Mouse (Mus musculus) heart, embryonic 11.5 days (tissue): ENCODE data around the gene Dbnl. TPM values are rescaled to one million over a fixed set of nuclear protein-coding genes. Genes with fewer than 3 reads are reported as not detected.

Source experiments
- ATAC-seq: fragments of 200-750 bp; cut with Nextera tagmentation; replicated peaks from 2 replicates; pipeline ENCODE4 v1.8.0; 2017; ENCODE audit warnings: moderate library complexity; ENCODE audit not compliant: insufficient number of reproducible peaks, low FRiP score, low TSS enrichment
- H3K27ac ChIP-seq: fragments of 300-500 bp; sonication (generic); 2 replicates; pipeline ENCODE4 v1.5.1; 2014; ENCODE audit warnings: mild to moderate bottlenecking, low read depth, low read length
- H3K27me3 ChIP-seq: fragments of 300-500 bp; sonication (generic); 2 replicates; pipeline ENCODE4 v1.6.1; 2014; ENCODE audit warnings: mild to moderate bottlenecking, low read length, mixed read lengths; ENCODE audit not compliant: control insufficient read depth, insufficient read depth
- H3K36me3 ChIP-seq: fragments of 300-500 bp; sonication (generic); 2 replicates; pipeline ENCODE4 v1.6.1; 2014; ENCODE audit warnings: mild to moderate bottlenecking, low read length, moderate library complexity, mixed read lengths; ENCODE audit not compliant: control insufficient read depth, insufficient read depth
- H3K4me1 ChIP-seq: fragments of 300-500 bp; sonication (generic); 2 replicates; pipeline ENCODE4 v1.6.1; 2014; ENCODE audit warnings: low read length; ENCODE audit not compliant: control insufficient read depth, insufficient read depth
- H3K4me2 ChIP-seq: fragments of 300-500 bp; sonication (generic); 2 replicates; pipeline ENCODE4 v1.6.1; 2014; ENCODE audit warnings: mild to moderate bottlenecking, moderate library complexity
- H3K4me3 ChIP-seq: fragments of 300-500 bp; sonication (generic); 2 replicates; pipeline ENCODE4 v1.5.1; 2014; ENCODE audit warnings: low read depth, low read length
- H3K9ac ChIP-seq: fragments of 300-500 bp; sonication (generic); 2 replicates; pipeline ENCODE4 v1.6.1; 2014; ENCODE audit warnings: mild to moderate bottlenecking, low read depth, low read length, moderate library complexity
- H3K9me3 ChIP-seq: fragments of 300-500 bp; sonication (generic); replicated peaks from 2 replicates; pipeline ENCODE4 v1.6.1; 2016; ENCODE audit warnings: low read length; ENCODE audit not compliant: control insufficient read depth
- WGBS: fragments of 180-500 bp; shearing (Covaris S2); extraction: QIAGEN DNeasy Blood & Tissue Kit; methylation state at CpG from one replicate; pipeline ENCODE4 v1.1.7; 2014; ENCODE audit not compliant: insufficient replicate concordance; 5-methylcytosine and 5-hydroxymethylcytosine counted together
- polyA plus RNA-seq: library from polyadenylated mRNA; unstranded; fragments of >200 nt; fragmentation: Nextera tagmentation; extraction: Ambion mirVana; gene quantifications from 2 replicates; pipeline ENCODE4 v1.2.1, GENCODE M21; 2014

Dbnl gene
- polyA plus RNA-seq, 1 experiment from 2014 or later, result 88.3 TPM

DNA sequence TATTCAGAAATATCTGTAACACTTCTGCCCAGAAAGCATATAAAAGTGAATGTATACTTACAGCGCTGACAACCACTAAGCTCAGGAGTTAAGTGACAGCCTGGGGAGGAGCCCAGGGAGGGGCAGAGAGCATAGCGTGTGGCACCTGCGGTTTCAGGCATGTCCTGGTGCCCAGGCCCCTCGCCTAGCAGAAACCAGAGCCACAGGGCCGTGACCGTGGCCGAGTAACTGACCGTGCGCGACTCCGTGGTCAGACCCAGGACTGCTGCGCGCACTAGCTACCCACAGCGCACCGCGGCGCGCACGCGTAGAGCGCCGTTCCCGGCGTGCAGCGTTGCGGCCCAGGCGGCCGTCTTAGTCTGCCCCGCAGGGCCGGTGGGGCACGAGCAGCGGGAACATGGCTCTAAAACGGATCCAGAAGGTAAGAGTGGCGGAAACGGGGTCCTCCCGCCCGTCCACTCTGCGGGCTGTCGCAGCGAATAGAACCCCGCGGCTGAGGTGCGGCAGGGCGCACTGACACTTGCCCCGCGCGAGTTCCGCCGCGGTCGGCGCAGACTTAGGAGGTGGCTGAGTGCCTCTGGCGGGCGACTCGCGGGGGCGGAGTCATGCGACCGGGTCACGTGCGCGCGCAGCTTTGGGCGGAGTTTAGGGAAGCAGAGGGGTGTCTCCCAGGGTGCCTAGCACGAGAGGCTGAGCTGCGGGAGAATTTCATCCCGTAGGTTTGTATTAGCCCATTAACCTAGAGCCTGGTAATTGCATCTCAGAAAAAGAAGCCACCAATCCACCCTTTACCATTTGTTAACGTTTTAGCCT lies 26.3 kb upstream of the Dbnl start, which contains the start of gene Urgcp:
Gene Urgcp, minus strand, starts transcription at position 557 of the 813 bp plus-strand sequence.
- H3K9ac ChIP-seq, result peak within 1 kb of the TSS; percentile 97
- under 1% methylated on average over 68 of the region's 68 CpGs for WGBS
- no peaks in the 10 kb centered on the region for H3K9me3 ChIP-seq
- H3K4me2 ChIP-seq, result peak within 1 kb of the TSS; percentile 88
- ATAC-seq, result peak; percentile 99
- H3K27me3 ChIP-seq, result no peaks in the 10 kb centered on the region
- H3K4me3 ChIP-seq, result peak within 1 kb of the TSS; percentile 83
- H3K27ac ChIP-seq, result peak within 1 kb of the TSS; percentile 97
- H3K4me1 ChIP-seq, result no peaks in the 10 kb centered on the region
- H3K36me3 ChIP-seq, result no peaks in the 10 kb centered on the region; the same call in none of the 2 replicates

DNA sequence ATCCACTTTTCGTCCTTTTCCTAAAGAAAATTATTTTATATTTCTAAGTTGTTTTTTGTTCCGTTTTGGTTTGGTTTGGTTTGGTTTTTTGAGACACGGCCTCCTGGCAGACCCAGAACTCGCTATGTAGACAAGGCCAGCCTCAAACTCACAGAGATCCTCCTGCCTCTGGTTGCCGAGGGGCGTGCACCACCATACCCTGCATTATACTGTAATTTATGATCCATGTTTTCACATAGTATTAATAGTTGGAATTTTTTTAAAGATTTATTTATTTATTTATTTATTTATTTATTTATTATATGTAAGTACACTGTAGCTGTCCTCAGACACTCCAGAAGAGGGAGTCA lies 25.7 kb upstream of the Dbnl start:
- no peak for ATAC-seq

DNA sequence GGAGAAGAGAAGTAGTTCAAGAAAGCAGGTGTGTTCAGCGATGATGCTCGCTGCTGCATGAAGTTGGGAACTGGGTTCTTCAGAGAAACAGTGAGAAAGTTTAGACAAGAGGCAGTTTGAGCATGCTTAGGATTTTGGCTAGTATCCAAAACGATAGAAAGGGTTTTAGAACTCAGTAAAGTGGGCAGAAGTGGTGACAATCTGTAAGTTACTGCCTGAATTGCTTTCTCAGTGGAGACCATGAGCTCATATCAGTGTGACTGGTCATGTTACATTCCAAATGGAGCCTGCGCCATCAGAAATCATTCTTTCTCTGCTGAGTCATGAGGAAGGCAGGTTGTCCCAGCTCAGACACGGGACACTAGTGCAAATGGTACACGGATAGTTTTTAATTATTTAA lies 22.3 kb upstream of the Dbnl start:
- no peaks in the 10 kb centered on the region for H3K9me3 ChIP-seq
- H3K36me3 ChIP-seq, result peaks cover 10% of the 10 kb centered on the region
- H3K27ac ChIP-seq, result no peak overlapping the region
- H3K4me1 ChIP-seq, result no peaks in the 10 kb centered on the region
- ATAC-seq, result no peak
- H3K27me3 ChIP-seq, result no peaks in the 10 kb centered on the region
- H3K4me2 ChIP-seq, result no peak overlapping the region
- no peak overlapping the region for H3K4me3 ChIP-seq
- 85% methylated on average over 6 of the region's 6 CpGs for WGBS
- no peak overlapping the region for H3K9ac ChIP-seq

More for the DNA sequence above, 25.7 kb upstream of the Dbnl start:
- Histone ChIP-seq H3K9me3 (no peaks in the 10 kb centered on the region), H3K27me3 (no peaks in the 10 kb centered on the region), H3K4me3 (peak overlapping the region; percentile 83), H3K4me1 (no peaks in the 10 kb centered on the region), H3K36me3 (no peaks in the 10 kb centered on the region; the same call in 1 of the 2 replicates), H3K27ac (peak overlapping the region; percentile 97), H3K4me2 (peak overlapping the region; percentile 88), H3K9ac (peak overlapping the region; percentile 97; the same call in 1 of the 2 replicates)
- 16% methylated on average over 6 of the region's 6 CpGs for WGBS

GRCm38 (mm10) chr11:5778481-5778880 lies 9.8 kb upstream of the Dbnl start:
- no peaks in the 10 kb centered on the region for H3K27me3 ChIP-seq
- H3K4me3 ChIP-seq, result no peak overlapping the region
- no peak overlapping the region for H3K4me2 ChIP-seq
- H3K27ac ChIP-seq, result no peak overlapping the region
- no peak overlapping the region for H3K9ac ChIP-seq
- no peaks in the 10 kb centered on the region for H3K9me3 ChIP-seq
- WGBS, result 67% methylated on average over 2 of the region's 2 CpGs
- H3K4me1 ChIP-seq, result peaks cover 2% of the 10 kb centered on the region; the same call in 1 of the 2 replicates
- ATAC-seq, result no peak
- no peaks in the 10 kb centered on the region for H3K36me3 ChIP-seq

DNA sequence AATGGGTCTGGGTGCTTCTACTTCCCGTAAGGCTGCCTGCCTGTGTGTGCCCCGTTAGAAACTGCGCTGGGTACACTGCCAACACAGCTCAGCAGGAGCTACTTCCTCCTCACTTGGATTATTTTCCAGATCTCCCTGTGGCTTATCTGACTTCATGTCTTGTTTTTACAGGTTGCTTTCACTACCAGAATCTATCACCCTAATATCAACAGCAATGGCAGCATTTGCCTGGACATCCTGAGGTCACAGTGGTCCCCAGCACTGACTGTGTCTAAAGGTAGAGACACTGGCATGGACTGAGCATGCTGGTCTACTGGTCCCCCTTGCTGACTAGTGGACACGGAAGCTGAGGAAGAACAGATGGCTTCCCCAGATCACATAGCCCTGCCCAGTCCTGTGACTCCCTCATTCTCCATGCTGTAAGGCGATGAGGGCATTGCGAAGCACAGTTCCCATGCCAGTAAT lies 8.2 kb upstream of the Dbnl start:
- H3K27ac ChIP-seq, result no peak overlapping the region
- no peaks in the 10 kb centered on the region for H3K9me3 ChIP-seq
- no peaks in the 10 kb centered on the region for H3K36me3 ChIP-seq
- ATAC-seq, result no peak
- WGBS, result 79% methylated on average over 6 of the region's 6 CpGs
- no peak overlapping the region for H3K9ac ChIP-seq
- H3K27me3 ChIP-seq, result no peaks in the 10 kb centered on the region
- peaks cover 2% of the 10 kb centered on the region; the same call in 1 of the 2 replicates for H3K4me1 ChIP-seq
- H3K4me2 ChIP-seq, result no peak overlapping the region
- no peak overlapping the region for H3K4me3 ChIP-seq

DNA sequence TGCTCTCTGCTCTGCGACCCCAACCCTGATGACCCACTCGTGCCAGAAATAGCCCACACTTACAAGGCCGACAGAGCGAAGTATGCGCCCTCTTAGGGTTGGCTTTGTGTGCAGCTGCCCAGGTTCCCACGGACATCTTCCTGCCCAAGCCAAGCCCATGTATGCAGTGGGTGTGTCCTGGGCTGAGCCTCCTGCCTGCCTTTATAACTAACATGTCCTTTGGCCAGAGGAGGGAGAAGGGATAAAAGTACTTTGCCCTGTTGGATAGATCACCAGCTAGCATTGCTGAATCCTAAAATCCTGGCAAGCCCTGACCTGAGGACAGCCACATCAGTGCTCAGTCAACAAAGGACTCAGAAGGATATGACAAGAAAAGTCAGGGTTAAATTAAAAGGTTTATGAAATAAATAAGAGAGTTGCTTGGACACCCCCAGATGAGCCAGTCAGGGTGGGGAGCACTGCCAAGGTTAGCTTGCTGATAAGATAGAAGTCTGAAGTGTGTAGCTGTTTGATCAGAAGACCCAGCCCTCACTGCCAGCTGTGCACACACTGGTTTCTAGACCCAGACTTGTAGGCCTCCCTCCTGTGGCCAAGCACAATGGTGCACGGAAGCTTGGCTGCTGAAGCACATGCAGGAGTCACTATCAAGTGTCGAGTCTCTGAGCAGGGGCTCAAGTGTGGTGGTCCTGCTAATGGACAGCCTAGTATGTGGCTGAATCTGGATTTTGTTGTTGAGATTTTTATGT lies 5.9 kb upstream of the Dbnl start:
- Histone ChIP-seq H3K36me3 (no peaks in the 10 kb centered on the region), H3K4me1 (peaks cover 5% of the 10 kb centered on the region; the same call in 1 of the 2 replicates), H3K9ac (no peak overlapping the region), H3K27me3 (no peaks in the 10 kb centered on the region), H3K9me3 (no peaks in the 10 kb centered on the region), H3K4me2 (no peak overlapping the region), H3K27ac (no peak overlapping the region), H3K4me3 (no peak overlapping the region)
- WGBS, result 53% methylated on average over 8 of the region's 8 CpGs
- no peak for ATAC-seq

DNA sequence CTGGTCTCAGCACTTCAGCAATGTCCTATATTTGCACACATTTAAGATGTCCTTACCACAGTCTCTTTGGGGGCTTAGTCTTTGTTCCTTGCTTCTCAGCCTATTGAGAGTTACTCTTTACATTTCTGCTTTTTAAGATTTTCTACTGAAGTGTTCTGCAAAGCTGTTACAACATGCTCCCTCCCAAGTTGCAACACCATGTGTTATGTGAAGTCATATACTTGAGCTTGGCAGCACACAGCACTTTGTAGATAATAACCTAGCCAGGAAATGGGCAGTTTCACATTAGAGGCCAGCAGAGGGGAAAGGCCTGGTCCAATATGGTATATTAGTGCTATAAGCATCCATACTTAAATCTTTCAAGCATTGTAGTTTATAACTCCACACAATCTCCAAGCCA lies 2.6 kb upstream of the Dbnl start:
- Histone ChIP-seq H3K4me2 (no peak overlapping the region), H3K4me3 (no peak overlapping the region), H3K9ac (no peak overlapping the region), H3K36me3 (no peaks in the 10 kb centered on the region), H3K27me3 (no peaks in the 10 kb centered on the region), H3K4me1 (peaks cover 19% of the 10 kb centered on the region), H3K9me3 (no peaks in the 10 kb centered on the region), H3K27ac (no peak overlapping the region)
- ATAC-seq, result no peak

GRCm38 (mm10) chr11:5787671-5788055 lies 625 bp upstream of the Dbnl start:
- H3K36me3 ChIP-seq, result peaks cover 4% of the 10 kb centered on the region; the same call in 1 of the 2 replicates
- no peaks in the 10 kb centered on the region for H3K27me3 ChIP-seq
- peaks cover 17% of the 10 kb centered on the region for H3K4me1 ChIP-seq
- WGBS, result 36% methylated on average over 8 of the region's 8 CpGs
- peak overlapping the region; percentile 95 for H3K9ac ChIP-seq
- peak overlapping the region; percentile 95 for H3K27ac ChIP-seq
- ATAC-seq, result no peak
- H3K9me3 ChIP-seq, result no peaks in the 10 kb centered on the region
- peak overlapping the region; percentile 87 for H3K4me3 ChIP-seq
- H3K4me2 ChIP-seq, result peak overlapping the region; percentile 96
